Mouse (Mus musculus) stomach, embryonic 15.5 days (tissue): ENCODE measurements around the gene Mrpl33. TPM values are rescaled to one million over a fixed set of nuclear protein-coding genes. Genes with fewer than 3 reads are reported as not detected.
"Not testable (repeated sequence)": the region's sequence is repeated elsewhere in the genome, so short reads cannot be mapped to it uniquely, and the experiment has no call there.

ENCODE experiments used
- ATAC-seq: fragments of 200-750 bp; cut with Nextera tagmentation; 2 replicates; pipeline ENCODE4 v1.8.0; 2017; ENCODE audit warnings: low read depth, moderate number of reproducible peaks, moderate TSS enrichment; ENCODE audit not compliant: insufficient read depth, low FRiP score
- H3K27ac ChIP-seq: fragments of 300-500 bp; sonication (generic); 2 replicates; pipeline ENCODE4 v1.5.1; 2015; ENCODE audit warnings: mild to moderate bottlenecking, inconsistent platforms
- H3K27me3 ChIP-seq: fragments of 300-500 bp; sonication (generic); replicated peaks from 2 replicates; pipeline ENCODE4 v1.6.1; 2015; ENCODE audit warnings: inconsistent platforms
- H3K36me3 ChIP-seq: fragments of 300-500 bp; sonication (generic); 2 replicates; pipeline ENCODE4 v1.6.1; 2015; ENCODE audit warnings: inconsistent platforms
- H3K4me1 ChIP-seq: fragments of 300-500 bp; sonication (generic); 2 replicates; pipeline ENCODE4 v1.6.1; 2015; ENCODE audit warnings: inconsistent platforms
- H3K4me2 ChIP-seq: fragments of 300-500 bp; sonication (generic); 2 replicates; pipeline ENCODE4 v1.6.1; 2015; ENCODE audit warnings: mild to moderate bottlenecking, inconsistent platforms
- H3K4me3 ChIP-seq: fragments of 300-500 bp; sonication (generic); replicated peaks from 2 replicates; pipeline ENCODE4 v1.5.1; 2015; ENCODE audit warnings: inconsistent platforms
- H3K9ac ChIP-seq: fragments of 300-500 bp; sonication (generic); 2 replicates; pipeline ENCODE4 v1.6.1; 2015; ENCODE audit warnings: inconsistent platforms
- H3K9me3 ChIP-seq: fragments of 300-500 bp; sonication (generic); 2 replicates; pipeline ENCODE4 v1.6.1; 2016; ENCODE audit warnings: inconsistent platforms
- WGBS: fragments of 180-500 bp; shearing (Covaris S2); methylation state at CpG from one replicate; pipeline ENCODE4 v1.1.7; 2015; 5-methylcytosine and 5-hydroxymethylcytosine counted together
- polyA plus RNA-seq: library from polyadenylated mRNA; unstranded; fragments of >200 nt; fragmentation: Nextera tagmentation; extraction: Ambion mirVana; gene quantifications from 2 replicates; pipeline ENCODE4 v1.2.1, GENCODE M21; 2015

Mrpl33 gene
- polyA plus RNA-seq, 1 experiment from 2014 or later, result 347 TPM

- Histone ChIP-seq H3K4me3 (no peak overlapping the region), H3K4me2 (no peak overlapping the region), H3K4me1 (0 out of 2 replicates have a peak, but pooled peaks cover 6% of the 10 kb centered on the region), H3K9ac (no peak overlapping the region), H3K27me3 (no peaks in the 10 kb centered on the region), H3K36me3 (no peaks in the 10 kb centered on the region), H3K9me3 (no peaks in the 10 kb centered on the region), H3K27ac (no peak overlapping the region)
- ATAC-seq, result no peak
- WGBS, result 32% methylated on average over 3 of the region's 3 CpGs
Observed at GRCm38 (mm10) chr5:31627117-31627516, 30.4 kb downstream of the Mrpl33 start.

DNA sequence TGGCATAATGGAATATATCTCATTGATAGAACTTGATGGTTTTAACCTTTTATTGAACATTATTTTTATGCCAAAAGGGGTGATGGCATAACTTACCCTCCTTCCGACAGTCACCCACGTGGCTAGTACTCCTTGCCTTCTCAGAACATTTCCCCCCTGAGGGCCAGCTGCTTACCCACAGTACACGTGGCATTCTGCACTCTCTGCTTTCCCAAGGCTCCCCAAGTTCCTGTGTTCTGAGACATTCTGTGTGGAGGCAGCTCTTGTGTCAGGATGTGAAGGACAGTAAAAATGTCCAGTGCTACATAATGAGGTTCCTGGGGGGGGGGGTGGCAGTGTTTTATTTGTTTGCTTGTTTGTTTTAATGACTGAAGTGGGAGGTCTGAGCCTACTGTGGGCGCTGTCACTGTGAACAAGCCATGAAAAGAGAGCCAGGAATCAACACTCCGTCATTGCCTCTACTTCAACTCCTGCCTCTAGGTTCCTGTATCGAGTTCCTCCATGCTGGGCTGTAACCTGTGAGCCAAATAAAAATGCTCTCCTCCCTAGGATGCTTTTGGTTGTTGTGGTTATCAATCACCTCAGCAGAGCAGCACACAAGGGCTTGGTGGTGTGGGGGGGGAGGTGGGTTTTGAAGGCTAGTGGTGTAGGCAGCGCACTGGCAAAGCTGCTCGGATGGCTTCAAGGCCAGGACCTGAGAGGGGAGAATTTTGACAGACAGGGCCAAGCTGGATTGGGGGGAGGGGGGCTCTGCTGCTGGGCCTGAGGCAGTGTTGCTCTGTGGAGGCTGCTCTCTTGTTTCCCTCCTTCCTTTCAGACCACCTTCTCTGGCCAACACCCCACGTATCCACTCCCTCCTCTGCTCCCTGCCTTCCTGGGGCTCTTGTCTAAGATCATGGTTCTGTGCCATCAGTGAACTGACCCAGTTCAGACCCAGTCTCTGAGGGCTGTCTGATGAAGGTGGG, 31.1 kb downstream of the Mrpl33 start:
- H3K27me3 ChIP-seq, result no peaks in the 10 kb centered on the region
- no peak for ATAC-seq
- H3K27ac ChIP-seq, result no peak overlapping the region
- H3K4me1 ChIP-seq, result 0 out of 2 replicates have a peak, but pooled peaks cover 6% of the 10 kb centered on the region
- H3K36me3 ChIP-seq, result no peaks in the 10 kb centered on the region
- no peaks in the 10 kb centered on the region for H3K9me3 ChIP-seq
- H3K4me3 ChIP-seq, result no peak overlapping the region
- no peak overlapping the region for H3K9ac ChIP-seq
- 68% methylated on average over 9 of the region's 9 CpGs for WGBS
- no peak overlapping the region for H3K4me2 ChIP-seq

GRCm38 (mm10) chr5:31628555-31628954, 31.8 kb downstream of the Mrpl33 start:
- Histone ChIP-seq H3K4me3 (no peak overlapping the region), H3K27ac (no peak overlapping the region), H3K9ac (no peak overlapping the region), H3K4me1 (0 out of 2 replicates have a peak, but pooled peaks cover 6% of the 10 kb centered on the region), H3K36me3 (no peaks in the 10 kb centered on the region), H3K9me3 (no peaks in the 10 kb centered on the region), H3K27me3 (no peaks in the 10 kb centered on the region), H3K4me2 (no peak overlapping the region)
- WGBS, result 85% methylated on average over 8 of the region's 8 CpGs
- no peak for ATAC-seq

GRCm38 (mm10) chr5:31630064-31630463, 33.3 kb downstream of the Mrpl33 start:
- H3K4me2 ChIP-seq, result no peak overlapping the region
- H3K4me3 ChIP-seq, result no peak overlapping the region
- no peaks in the 10 kb centered on the region for H3K27me3 ChIP-seq
- ATAC-seq, result no peak; the same call in 1 of the 2 replicates
- H3K9ac ChIP-seq, result no peak overlapping the region
- H3K4me1 ChIP-seq, result peaks cover 10% of the 10 kb centered on the region; the same call in 1 of the 2 replicates
- H3K27ac ChIP-seq, result peak overlapping the region; percentile 61
- H3K36me3 ChIP-seq, result no peaks in the 10 kb centered on the region
- no peaks in the 10 kb centered on the region for H3K9me3 ChIP-seq
- 33% methylated on average over 5 of the region's 5 CpGs for WGBS

DNA sequence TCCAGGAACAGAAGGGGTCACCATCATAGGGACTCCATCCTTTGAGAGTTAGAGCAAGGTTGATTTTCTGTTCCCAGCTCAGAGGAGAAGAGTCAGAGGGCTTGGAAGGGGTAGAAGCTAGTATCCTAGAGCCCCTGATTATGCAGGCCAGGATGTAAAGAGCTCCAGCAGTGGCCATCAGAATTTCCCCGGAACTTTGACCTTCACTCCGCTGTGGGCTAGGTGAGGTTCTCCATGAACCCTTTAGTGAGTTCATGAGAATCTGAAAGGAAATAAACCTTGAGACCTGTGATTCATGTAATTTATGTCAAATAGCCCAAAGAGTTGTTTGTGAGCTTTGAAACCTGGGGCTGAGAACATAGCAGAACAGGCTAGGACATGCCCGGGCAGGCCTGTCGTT, 34.4 kb downstream of the Mrpl33 start:
- ATAC-seq, H3K4me3 ChIP-seq, H3K27me3 ChIP-seq, H3K27ac ChIP-seq, H3K4me2 ChIP-seq, H3K9ac ChIP-seq, H3K9me3 ChIP-seq, H3K36me3 ChIP-seq: not testable (repeated sequence)
- 91% methylated on average over 4 of the region's 4 CpGs for WGBS
- H3K4me1 ChIP-seq, result peaks cover 14% of the 10 kb centered on the region; the same call in 1 of the 2 replicates

DNA sequence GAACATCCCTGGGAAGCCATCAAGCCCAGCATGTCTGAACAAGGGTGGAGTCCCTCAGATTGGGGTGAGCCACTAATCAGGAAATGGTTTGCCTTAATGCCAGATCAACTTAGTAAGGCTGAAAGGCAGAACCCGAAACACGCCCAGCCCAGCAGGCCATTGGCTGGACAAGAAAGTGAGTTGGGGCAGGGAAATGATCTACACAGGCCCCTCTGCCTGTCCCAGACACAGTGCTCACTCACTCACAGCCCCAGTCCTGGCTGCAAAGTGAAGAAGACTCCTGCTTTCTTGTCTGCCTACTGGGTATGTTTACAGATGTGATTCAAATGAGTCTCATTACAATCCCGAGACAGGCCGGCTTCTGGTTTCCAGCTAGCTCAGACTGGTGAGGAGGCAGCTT, 37.4 kb downstream of the Mrpl33 start:
- ATAC-seq, result no peak
- no peaks in the 10 kb centered on the region for H3K27me3 ChIP-seq
- peak overlapping the region; percentile 28; the same call in 1 of the 2 replicates for H3K27ac ChIP-seq
- H3K36me3 ChIP-seq, result no peaks in the 10 kb centered on the region
- H3K4me2 ChIP-seq, result no peak overlapping the region
- no peaks in the 10 kb centered on the region for H3K9me3 ChIP-seq
- no peak overlapping the region for H3K9ac ChIP-seq
- 69% methylated on average over 4 of the region's 4 CpGs for WGBS
- H3K4me3 ChIP-seq, result no peak overlapping the region
- peaks cover 23% of the 10 kb centered on the region; the same call in 1 of the 2 replicates for H3K4me1 ChIP-seq

GRCm38 (mm10) chr5:31634679-31635078, 37.9 kb downstream of the Mrpl33 start:
- H3K27ac ChIP-seq, result no peak overlapping the region
- H3K4me2 ChIP-seq, result no peak overlapping the region
- no peak overlapping the region for H3K4me3 ChIP-seq
- no peak overlapping the region for H3K9ac ChIP-seq
- H3K36me3 ChIP-seq, result no peaks in the 10 kb centered on the region
- ATAC-seq, result no peak
- H3K4me1 ChIP-seq, result peaks cover 23% of the 10 kb centered on the region; the same call in 1 of the 2 replicates
- no peaks in the 10 kb centered on the region for H3K27me3 ChIP-seq
- H3K9me3 ChIP-seq, result no peaks in the 10 kb centered on the region
- WGBS, result 87% methylated on average over 5 of the region's 5 CpGs

- no peaks in the 10 kb centered on the region for H3K9me3 ChIP-seq
- ATAC-seq, result peak; percentile 73
Observed at GRCm38 (mm10) chr5:31636636-31637253, 40.0 kb downstream of the Mrpl33 start.

DNA sequence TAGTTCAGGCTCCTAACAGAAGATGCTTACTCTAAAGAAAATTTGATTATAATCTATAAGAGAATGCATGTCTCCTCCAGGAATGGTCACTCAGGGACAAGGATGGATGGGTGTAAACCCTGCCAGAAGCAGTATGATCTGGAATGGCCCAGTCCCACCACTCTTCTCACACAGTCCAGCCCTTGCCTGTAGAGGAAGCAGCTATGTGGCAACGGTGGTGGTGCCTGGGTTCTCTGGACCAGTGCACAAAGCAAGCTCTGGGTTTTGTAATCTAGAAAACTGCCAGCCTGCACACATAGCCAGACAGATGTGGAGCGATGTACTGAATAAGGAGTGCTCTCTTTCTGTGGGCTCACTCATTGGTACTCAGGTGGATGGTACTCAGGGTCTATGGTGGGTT, 43.8 kb downstream of the Mrpl33 start:
- Histone ChIP-seq H3K27ac (no peak overlapping the region), H3K27me3 (no peaks in the 10 kb centered on the region), H3K4me3 (no peak overlapping the region), H3K9ac (no peak overlapping the region), H3K36me3 (no peaks in the 10 kb centered on the region; the same call in 1 of the 2 replicates), H3K9me3 (no peaks in the 10 kb centered on the region), H3K4me2 (no peak overlapping the region), H3K4me1 (peaks cover 13% of the 10 kb centered on the region; the same call in 1 of the 2 replicates)
- ATAC-seq, result no peak
- 88% methylated on average over 2 of the region's 2 CpGs for whole genome bisulfite sequencing

More at GRCm38 (mm10) chr5:31636636-31637253, 40.0 kb downstream of the Mrpl33 start:
- Histone ChIP-seq H3K27ac (peak overlapping the region; percentile 61; the same call in 1 of the 2 replicates), H3K4me1 (peaks cover 17% of the 10 kb centered on the region; the same call in 1 of the 2 replicates), H3K27me3 (no peaks in the 10 kb centered on the region), H3K36me3 (no peaks in the 10 kb centered on the region), H3K9ac (no peak overlapping the region), H3K4me3 (no peak overlapping the region), H3K4me2 (no peak overlapping the region)
- WGBS, result 31% methylated on average over 9 of the region's 9 CpGs

DNA sequence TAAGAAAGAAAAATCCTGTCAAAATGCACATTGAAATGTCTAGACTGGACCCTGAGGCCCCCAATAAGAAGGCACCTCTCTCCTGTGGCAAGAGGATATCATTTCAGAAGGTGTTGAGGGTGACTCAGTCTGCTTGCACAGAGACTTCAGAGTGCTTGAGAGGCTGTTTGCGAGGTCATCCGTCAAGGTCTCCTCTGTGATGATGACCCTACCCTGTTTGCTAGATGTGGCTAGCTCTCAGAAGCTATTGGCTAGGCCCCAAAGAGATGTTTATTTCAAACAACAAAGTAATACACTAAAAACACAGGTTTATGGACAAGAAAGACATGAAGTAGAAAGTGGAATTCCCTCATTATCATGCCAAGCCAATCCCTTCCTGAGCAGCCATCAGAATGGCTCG, 45.6 kb downstream of the Mrpl33 start:
- Histone ChIP-seq H3K9me3 (no peaks in the 10 kb centered on the region), H3K27ac (no peak overlapping the region), H3K4me3 (no peak overlapping the region), H3K4me1 (no peaks in the 10 kb centered on the region), H3K27me3 (no peaks in the 10 kb centered on the region), H3K36me3 (no peaks in the 10 kb centered on the region; the same call in 1 of the 2 replicates), H3K4me2 (no peak overlapping the region), H3K9ac (no peak overlapping the region)
- WGBS, result 83% methylated on average over 3 of the region's 3 CpGs
- ATAC-seq, result no peak

DNA sequence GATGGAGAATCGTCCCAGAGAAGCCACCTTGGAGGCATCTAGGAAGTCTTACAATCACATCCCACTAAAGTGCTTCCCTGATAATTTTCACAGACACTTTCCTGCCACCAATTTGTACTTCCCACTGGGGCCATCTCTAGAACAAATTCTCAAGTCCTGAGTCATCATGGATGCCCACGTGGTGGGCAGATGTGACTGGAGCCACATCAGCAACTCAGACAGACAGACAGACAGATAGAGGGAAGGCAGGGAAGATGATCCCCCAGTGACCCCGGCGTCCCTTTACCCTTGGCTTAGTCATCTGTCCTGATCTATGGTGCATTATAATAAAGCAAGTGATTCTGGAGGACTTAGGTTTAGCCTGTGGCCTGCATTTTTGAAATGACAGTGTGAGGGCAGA, 47.5 kb downstream of the Mrpl33 start:
- H3K36me3 ChIP-seq, result no peaks in the 10 kb centered on the region; the same call in 1 of the 2 replicates
- H3K4me2 ChIP-seq, result no peak overlapping the region
- no peaks in the 10 kb centered on the region for H3K4me1 ChIP-seq
- H3K27ac ChIP-seq, result no peak overlapping the region
- H3K9me3 ChIP-seq, result no peaks in the 10 kb centered on the region
- H3K9ac ChIP-seq, result no peak overlapping the region
- no peak for ATAC-seq
- H3K4me3 ChIP-seq, result no peak overlapping the region
- H3K27me3 ChIP-seq, result no peaks in the 10 kb centered on the region
- 84% methylated on average over 4 of the region's 4 CpGs for WGBS

GRCm38 (mm10) chr5:31644847-31645246, 48.1 kb downstream of the Mrpl33 start:
- Histone ChIP-seq H3K9me3 (no peaks in the 10 kb centered on the region), H3K4me3 (no peak overlapping the region), H3K27ac (no peak overlapping the region), H3K9ac (no peak overlapping the region), H3K27me3 (no peaks in the 10 kb centered on the region), H3K4me2 (no peak overlapping the region), H3K36me3 (no peaks in the 10 kb centered on the region; the same call in 1 of the 2 replicates), H3K4me1 (no peaks in the 10 kb centered on the region)
- no peak for ATAC-seq
- 84% methylated on average over 6 of the region's 6 CpGs for WGBS
